Mouse (Mus musculus) adrenal gland (tissue): ENCODE measurements around the gene Phox2a.

Experiments
- intact Hi-C: fragments of 180-260 bp; cut with DNase I; formaldehyde crosslinking; loops from one replicate; pipeline ENCODE4 v1.15.1; 2025
- long read RNA-seq, 2 experiments: library from polyadenylated mRNA; unstranded; transcript quantifications; one replicate each; pipeline ENCODE4 v2.0.0; 2020; ENCODE audit warnings: borderline replicate concordance in 1 of 2; ENCODE audit not compliant: insufficient replicate concordance in 1 of 2

Gene Phox2a
- long read RNA-seq, experiment 1, partial matches to known transcripts = 5 of 8 reads
- long read RNA-seq, experiment 1, other reads (novel, unspliced or antisense) = 0 of 8 reads
- long read RNA-seq, experiment 2, partial matches to known transcripts = 2 of 4 reads
- long read RNA-seq, experiment 2, other reads (novel, unspliced or antisense) = 0 of 4 reads

DNA sequence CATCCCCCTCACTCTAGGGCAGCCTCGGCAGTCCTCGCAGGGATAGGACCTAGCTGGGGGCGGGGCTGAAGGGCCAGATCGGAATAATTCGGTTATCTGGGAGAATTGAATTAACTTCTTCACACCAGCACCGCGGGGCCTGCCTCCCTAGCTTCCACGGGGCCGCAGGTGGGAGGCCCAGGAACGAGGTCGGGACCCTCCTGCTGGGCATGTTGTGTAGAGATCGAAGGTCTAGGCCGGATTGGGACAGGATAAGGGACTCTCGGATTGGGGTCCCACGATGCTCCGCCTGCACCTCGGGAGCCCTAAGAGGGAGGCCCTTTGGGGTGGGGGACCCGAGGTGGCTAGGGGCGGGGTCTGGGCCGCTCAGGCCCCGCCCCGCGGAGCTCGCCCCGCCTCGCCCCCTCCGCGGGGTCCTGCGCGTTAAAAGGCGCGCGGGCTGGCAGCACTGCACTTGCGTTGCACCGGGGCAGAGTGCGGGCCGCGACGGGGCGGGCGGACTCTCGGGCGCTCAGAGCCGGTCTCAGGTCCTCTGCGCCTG, at the start of gene Phox2a:
Gene Phox2a, plus strand, starts transcription at position 453 of the 541 bp plus-strand sequence.
- intact Hi-C loops = no loop called here

DNA sequence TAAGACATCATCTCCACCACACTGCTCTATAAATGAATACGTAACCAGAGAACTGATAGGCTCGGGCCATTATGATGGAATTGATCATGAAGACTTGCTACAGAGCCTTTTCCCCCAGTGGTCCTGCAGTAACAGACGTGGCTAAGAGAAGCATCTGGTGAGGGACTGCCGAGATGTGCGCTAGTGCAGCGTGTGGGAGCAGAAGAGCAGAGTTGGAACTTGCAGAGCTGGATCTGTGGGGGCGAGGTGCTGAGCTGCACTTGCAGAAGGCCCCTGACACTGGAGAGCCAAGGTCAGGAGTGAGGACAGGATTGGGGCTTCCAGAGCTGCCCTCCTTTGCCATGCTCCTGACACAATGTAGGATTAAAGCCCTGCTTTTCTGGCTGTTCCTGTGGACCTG, 48.1 kb upstream of the Phox2a start:
- intact Hi-C loops = no loop called here

DNA sequence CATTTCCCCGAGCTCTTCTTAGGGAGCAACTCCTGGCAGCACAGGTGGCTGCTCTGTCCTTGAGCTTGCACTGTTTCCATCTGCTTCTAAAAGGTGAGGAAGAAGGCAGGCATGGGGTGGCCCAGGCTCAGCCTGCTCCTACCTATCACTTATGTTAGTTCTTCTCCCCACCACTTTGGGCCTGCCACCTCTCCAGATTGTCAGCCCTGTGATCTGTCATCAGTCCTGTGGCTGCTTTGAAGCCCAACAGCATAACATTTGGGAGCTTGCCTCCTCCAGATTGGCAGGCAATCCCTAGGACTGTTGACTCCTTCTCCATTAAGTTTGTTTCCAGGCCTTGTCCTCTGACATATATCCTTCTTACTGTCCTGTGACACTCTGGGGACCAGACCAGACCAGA, 46.5 kb upstream of the Phox2a start:
- intact Hi-C loops = no loop called here

DNA sequence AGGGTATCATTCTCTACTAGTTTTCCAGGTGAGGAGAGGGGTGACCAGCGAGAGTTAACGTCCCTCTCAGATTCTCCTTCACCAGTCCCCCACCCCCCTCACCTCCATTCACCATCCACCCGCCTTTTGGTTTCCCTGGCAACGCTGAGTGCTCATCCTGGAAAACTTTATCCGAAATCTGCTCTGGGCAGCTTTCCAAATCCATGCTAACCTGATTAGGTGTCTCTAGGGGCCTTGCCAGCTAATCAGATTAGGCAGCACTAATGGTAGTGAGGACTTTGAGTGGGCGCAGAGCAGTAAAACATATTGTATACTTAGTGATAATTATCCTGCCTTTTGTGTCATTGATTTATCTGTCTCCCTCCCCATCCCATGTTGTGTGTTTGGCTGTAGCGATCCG, 45.4 kb upstream of the Phox2a start:
- intact Hi-C loops = no loop called here

DNA sequence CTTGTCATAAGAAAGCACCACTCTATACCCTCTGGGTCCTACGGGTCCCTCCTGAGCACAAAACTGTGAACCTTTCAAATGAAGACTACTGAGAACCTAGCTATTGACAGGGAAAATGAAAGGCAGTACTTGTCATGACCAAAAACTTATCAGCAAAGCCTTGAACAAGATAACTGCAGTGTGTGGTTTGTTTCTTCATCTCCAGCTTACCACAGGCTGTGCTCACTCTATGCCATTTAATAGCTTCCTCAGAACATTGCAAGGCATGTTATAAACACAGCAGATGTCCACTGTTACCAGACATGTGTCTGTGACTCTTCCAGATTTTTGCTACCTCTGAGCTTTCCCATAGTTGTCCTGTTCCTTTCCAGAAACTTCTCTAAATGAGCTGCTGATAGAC, 41.1 kb upstream of the Phox2a start:
- intact Hi-C loops = no loop called here

DNA sequence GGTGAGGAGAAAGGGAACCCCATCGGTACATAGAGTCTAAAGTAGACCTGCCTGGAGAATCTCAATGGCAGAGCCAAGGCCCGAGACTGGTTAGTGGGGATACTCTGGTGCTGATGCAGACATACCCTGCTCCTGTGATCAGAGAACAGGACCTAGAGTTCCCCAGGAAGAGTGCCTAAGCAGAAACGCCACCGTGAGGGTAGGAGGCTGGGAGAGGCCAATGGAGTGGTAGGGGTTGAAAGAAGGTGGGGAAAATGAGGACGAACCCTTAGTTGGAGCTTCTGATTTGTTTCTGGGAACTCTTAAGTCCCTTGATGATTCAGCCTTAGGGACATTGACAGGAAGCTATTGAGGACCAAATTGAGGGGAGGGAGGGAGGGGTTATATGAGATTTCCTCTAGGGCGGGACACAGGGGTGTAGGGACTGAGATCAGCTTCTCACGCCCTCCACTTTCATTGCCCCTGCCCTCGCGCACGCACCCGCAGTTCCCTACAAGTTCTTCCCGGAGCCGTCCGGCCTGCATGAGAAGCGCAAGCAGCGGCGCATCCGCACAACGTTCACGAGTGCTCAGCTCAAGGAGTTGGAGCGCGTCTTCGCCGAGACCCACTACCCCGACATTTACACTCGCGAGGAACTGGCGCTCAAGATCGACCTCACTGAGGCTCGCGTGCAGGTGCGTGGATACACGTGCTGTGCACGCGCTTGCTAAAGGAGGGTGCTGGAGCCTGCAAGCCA, 2.4 kb downstream of the Phox2a start:
- intact Hi-C loops = loop anchor here (5.0 kb wide), 1 partner anchor 143 kb away; no protein-coding TSS in a partner anchor

DNA sequence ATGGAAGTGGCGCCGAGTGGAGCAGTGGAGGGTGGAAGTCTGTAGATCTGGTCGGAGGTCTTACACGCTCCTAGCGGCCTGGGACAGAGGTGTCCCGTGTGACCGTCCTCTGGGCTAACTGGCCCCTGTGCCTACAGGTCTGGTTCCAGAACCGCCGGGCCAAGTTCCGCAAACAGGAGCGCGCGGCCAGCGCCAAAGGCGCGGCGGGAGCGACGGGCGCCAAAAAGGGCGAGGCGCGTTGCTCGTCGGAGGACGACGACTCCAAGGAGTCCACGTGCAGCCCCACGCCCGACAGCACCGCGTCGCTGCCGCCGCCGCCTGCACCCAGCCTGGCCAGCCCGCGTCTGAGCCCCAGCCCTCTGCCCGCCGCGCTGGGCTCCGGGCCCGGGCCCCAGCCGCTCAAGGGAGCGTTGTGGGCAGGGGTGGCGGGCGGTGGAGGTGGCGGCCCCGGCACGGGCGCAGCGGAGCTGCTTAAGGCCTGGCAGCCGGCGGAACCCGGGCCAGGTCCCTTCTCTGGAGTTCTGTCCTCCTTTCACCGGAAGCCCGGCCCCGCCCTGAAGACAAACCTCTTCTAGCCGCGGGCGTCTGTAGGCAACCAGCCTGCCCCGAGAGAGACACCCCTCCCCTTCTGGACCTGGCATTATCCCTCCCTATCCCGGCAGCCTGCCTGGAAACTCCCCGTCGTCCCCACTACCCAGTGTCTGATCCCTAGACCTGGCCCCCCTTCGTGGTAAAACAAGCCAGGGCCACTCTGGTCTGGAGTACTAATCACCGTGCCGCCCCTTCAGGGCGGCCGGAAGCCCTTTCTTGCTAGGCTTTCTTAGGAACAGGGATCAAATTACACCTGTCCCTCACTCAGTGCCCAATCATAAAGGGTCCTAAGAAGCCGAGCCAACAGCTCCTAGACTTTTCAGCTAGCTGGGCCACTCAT, 3.7 kb downstream of the Phox2a start:
- intact Hi-C loops = loop anchor here (5.0 kb wide), 1 partner anchor 145 kb away; no protein-coding TSS in a partner anchor

DNA sequence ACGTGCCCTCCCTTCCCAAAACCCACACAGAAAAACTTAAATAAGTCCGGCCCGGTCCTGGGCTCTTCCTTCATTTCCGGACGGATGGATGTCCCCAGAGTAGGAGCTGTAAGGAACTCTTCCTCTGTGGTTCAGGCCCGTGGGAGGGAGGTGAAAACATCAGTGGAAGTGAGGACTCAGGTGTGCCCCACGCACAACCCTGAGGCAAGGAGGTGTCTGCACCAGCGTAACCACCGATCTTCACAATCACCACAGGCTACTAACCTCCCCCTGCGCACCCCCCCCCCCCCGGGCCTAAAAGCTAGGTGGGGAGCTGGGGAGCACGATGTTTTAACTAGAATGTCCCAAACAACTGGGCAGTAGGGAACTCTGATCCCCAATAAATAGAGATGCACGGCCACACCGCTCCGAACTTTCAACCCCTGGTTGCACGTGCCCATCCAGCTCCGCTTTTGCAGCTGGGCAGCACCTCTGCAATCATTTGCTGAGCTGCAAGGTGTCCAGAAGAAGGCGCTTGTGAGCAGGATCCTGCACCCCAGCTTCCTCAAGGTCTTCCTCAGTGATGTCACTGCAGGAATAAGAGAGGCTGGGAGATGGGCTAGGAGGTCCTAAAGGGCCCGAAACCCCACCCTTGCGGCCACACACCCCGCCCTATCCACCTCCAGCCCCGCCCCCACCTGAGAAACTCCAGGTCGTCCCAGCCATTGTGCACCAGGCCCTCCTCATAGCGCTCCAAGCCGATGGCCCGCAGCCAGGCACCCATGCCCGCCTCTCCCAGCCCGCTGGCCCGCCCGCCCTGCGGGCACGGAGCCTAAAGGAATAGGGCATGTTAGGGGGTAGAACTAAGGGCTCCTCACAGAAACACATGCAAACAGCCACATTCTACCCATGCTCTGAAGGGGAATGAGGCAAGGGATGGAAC, 5.0 kb downstream of the Phox2a start:
- intact Hi-C loops = loop anchor here (5.0 kb wide), 1 partner anchor 146 kb away; no protein-coding TSS in a partner anchor

DNA sequence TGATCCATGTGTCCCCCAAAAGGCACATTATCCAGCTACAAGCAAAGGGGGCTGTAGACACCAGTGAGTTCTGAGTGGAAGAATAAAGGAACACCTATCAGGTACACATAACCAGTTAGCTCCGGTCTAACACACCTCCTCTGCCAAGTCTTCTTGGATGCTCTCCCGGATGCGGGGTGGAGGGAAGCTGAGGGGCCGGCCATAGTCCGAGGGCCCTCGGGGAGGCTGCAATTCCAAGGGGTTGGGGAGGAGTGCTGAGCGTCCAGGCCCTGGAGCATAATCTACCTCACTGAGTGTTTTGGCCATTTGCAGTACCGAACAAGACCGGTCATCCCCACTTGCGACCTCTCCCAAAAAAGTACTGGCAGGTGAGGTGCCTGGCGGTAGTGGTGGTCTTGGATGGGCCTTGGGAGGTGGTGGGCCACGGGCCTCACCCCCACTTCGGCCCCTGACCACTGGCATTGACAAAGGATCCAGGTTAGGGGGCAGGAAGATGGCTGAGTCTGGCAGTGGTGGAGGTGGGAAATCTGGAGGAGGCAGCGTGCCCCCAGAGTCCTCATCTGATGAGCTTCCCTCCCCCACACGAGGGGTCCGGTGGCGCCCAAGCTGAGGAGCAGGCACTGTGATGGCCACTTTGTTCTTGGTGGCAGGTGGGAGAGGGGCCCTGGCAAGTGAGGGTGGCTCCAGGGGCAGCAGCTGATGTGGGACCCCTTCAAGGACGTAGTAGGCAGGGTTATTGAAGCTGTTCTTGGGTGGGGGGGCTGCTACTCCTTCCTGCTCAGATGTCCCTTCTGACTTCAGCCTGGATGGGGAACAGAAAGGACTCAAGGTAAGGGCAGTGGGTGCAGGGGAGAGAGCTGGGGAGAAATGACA, 5.9 kb downstream of the Phox2a start:
- intact Hi-C loops = loop anchor here (5.0 kb wide), 1 partner anchor 147 kb away; no protein-coding TSS in a partner anchor

DNA sequence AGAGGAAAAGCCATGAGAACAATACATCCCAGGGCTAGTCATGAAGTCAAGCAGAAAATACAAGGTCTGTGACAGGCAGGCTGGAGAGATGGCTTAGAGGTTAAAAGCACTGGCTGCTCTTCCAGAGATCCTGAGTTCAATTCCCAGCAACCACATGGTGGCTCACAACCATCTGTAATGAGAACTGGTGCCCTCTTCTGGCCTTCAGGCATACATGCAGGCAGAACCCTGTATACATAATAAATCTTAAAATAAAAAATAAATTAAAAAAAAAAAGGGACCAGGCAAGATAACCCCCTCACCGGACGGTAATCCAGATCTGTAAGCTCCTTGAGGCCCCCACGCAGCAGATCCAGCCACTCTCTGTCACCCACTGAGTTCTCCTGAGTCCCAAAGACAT, 12.3 kb downstream of the Phox2a start:
- intact Hi-C loops = no loop called here

DNA sequence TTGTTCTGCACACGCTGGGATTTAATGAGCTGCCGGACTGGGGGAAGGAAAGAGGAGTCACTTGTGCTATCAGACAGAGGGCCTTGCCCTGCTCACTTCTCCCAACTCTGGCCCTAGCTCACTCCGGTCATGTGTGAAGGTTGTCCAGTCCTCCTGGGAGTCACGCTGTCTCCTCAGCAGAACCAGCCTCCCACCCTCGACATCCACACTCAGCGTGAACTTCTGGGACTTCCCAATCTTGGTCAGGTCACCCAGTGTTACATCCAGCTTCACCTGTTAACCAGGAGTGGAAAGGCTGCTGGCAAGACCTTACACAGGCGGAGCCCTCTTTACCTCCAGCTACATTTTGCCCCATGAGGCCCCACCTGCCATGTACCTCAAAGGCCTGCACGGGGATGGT, 13.3 kb downstream of the Phox2a start:
- intact Hi-C loops = no loop called here

DNA sequence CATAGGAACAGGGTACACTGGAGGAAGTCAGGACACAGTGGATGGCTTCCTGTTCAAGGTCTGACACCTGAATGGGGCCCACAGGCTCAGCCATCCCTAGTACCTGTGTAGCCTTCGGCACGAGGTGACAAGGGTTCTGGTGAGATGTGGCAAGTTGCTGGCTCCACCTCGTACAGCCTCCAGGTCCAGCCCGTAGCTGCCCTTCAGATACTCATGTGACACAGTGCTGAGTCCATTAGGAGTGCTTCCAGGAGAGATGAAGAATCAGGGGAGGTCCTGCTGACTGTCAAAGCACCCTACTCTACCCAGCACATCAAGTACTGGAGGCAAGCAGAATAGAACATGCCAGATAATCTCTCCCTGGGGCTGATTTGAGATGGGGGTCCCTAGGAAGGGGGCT, 14.3 kb downstream of the Phox2a start:
- intact Hi-C loops = no loop called here

DNA sequence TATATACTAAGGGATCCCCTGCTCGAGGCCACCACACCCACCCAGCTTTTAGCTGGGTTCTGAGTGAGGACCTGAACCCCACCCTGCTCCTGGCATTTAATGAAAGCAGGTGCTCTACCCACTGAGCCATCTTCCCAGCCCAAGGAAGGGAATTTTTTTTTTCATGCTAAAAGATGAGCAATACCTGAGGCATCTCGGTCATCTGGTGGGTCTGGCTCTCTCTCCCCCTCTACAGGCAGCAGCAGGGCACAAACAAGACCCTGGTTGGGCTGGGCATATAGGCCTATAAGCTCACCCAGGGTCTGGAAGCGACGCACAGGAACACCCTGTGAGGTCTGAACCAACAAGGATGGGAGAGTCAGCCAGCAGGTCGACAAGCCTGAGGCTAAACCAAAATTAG, 15.2 kb downstream of the Phox2a start:
- intact Hi-C loops = no loop called here

DNA sequence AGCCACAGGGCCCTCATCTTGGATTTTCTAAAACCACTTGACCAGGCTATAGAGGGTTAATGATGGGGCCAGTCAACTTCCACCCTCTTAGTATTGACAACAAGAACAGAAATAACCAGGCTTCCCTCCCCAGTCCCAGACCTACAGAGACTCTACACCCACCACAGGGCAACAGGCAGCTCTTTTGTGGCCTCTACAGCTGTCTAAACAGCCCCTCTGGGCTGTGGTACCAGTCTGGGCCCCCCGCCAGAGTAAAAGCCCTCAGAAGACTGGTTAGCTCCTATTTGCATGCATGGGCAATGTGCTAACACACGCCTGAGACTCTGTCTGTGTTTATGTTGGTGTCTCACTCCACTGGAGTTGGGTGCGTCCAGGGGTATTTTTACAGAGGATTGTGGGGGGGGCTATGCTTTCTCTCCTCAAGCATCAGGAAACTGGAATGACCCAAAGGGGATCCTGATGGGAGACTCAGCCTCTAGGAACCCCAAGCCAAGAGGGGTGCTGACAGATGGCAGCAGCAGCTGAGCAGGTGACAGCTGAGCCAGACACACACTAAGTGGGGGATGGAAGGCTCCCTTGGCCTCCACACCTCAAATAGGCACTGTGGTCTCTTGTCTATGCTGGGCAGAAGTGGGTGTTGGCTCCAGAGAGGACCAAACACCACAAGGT, 15.9 kb downstream of the Phox2a start:
- intact Hi-C loops = no loop called here

DNA sequence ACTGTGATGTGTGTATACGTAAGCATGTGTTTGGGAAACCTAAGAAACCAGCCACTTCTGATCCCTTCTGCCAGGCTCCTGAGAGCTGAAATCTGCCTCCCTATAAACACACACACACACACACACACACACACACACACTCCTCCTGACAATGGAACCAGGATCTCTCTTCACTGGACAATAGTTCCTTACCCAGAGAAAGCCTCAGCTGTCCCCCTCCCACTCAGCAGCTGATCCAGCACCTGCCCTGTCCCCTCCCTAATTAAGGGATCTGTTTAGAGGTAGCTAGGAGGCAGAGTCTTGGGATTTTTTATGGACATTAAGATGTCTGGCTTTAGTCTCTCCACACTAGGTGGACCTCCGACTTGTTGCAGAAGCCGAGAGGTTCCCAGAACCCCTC, 16.8 kb downstream of the Phox2a start:
- intact Hi-C loops = loop anchor here (5.0 kb wide), 2 partner anchors 62 to 158 kb away; no protein-coding TSS in a partner anchor

DNA sequence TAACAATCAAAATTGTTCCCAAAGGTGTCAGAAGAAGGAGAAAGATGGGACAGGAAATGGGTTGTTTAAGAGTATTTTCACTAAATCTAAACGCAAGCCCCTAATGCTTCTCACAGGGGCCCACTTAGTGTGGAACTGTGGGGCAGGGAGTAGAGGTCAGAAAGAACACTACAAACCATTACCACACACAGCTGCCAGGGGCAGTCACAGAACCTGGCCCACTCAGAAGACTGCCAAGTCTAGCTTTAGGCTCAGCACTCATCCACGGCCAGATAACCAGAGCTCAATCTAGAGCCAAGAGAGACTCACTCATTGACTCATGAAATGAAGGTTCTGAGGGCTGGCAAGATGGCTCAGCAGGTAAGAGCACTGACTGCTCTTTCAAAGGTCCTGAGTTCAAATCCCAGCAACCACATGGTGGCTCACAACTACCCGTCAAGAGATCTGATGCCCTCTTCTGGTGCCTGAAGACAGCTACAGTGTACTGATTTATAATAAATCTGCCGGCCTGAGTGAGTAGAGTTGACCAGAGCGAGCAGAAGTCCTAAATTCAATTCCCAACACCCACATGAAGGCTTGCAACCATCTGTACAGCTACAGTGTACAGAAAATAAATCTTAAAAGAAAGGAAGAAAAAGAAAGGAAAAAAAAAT, 17.5 kb downstream of the Phox2a start:
- intact Hi-C loops = loop anchor here (5.0 kb wide), 2 partner anchors 62 to 158 kb away; no protein-coding TSS in a partner anchor

DNA sequence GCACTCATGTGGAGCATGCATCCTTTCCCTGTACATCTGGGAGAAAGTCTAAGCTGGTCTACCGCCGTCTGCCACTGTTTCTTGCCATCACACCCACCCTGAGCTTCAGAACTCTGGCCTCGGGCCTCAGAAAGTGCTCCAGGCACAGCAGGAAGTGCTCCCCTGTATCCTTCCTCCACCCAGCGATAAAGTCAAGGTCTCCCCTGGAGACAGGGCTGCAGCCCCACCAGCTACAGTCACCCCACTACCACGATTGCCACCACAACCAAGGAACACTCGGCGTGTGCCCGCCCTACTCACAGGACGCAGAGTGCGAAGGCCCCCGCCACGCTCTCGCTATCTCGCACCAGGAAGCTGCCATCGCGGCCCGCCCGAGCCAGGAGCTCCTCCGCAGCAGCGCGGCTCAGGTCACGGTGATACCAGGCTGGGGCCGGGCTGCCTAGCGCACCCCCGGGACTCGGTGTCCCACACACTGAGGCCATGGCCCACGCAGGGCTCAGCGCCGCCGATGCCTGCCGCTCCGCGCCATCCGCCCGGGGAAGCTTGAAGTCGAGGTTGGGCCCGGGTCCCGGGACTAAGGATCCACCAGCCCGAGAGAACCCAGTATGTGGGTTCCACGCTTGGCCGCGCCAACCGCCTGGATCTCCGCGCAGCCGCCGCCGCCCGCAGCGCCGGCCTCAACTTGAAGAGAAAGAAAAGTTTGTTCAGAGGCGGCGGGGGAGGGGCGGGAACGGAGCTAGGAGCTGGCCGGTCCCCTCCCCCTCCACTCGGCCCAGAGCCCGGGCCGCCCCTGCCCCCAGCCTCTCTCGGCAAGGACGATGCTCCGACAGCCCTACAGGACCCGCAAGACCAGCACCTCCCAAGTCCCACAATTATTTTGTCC, 18.4 kb downstream of the Phox2a start:
- intact Hi-C loops = loop anchor here (5.0 kb wide), 2 partner anchors 61 to 159 kb away; no protein-coding TSS in a partner anchor
